Mouse (Mus musculus) kidney, adult 8-10 months (tissue): Measurements from ENCODE around the gene Nsdhl.

Source experiments
- DNase-seq, 2 experiments: peaks; one replicate each; pipeline ENCODE4 v3.0.0; 2022

Gene Nsdhl

GRCm38 (mm10) chrX:73003110-73003509, 84.8 kb downstream of the Nsdhl start:
- DNase-seq, result no peak

DNA sequence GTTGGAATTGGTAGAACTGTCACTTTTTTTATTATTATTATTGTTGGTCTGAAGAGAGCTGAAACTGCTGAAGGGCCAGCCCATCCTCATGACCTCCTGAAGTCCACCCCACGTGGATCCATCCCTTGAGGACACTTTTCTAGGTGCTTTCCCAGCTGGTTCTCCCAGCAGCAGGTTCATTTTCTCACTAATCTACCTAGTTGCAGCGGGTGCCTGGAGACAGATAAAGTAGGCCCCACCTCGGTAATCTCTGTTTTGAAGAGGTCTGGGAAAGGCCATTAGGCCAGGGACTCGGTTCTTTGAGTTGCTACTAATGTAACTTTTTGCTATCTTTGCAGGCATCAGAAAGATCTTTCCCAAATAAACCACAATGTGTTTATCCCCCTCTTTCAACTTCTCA, 87.3 kb downstream of the Nsdhl start:
- no peak for DNase-seq

DNA sequence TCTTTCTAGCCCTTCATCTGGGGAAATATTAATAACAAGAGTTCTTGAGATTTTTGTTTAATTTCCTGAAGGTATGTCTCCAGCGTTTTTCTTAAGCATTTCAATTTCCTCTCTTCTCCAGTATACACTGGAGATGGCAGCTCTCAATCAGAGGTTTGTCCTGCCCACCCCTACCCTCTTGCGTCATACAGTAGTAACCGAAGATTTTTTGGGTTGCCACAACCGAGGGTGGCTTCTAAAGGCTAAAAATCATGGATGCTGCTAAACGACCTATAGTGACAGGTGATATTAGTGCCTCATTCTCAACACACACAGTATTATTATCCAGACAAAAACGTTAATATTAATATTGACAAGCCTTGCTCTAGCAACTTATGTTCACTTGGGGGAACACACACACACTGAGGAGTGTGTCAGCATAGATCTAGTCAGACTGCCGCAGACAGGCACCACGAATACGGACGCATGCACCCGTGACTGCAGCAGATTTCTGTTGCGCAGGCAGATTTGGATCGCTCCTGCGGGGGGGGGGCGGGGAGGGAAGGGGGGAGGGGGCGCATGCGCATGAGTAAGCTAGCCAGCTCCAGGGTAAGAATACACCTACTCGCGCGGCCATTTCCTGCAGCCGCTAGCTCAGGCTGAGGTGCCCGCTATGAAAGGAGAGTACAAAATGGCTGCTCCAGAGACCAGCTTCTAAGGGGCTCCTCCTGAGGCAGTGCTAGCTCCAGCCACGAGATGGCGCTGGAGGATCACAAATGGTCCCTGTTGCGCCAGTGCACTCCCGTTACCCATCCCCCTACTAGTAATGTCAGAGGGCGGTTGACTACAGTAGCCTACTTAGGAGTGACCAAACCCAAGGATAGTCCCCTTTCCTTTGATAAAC, 89.5 kb downstream of the Nsdhl start:
- peak; percentile 94 for DNase-seq
